Mouse (Mus musculus) intestine, embryonic 15.5 days (tissue): ENCODE results near the gene Tm9sf2. TPM values are rescaled to one million over a fixed set of nuclear protein-coding genes. Genes with fewer than 3 reads are reported as not detected.
"Not testable (repeated sequence)": the region's sequence is repeated elsewhere in the genome, so short reads cannot be mapped to it uniquely, and the experiment has no call there.

Experiments
- ATAC-seq: fragments of 200-750 bp; cut with Nextera tagmentation; 2 replicates; pipeline ENCODE4 v1.8.0; 2017; ENCODE audit warnings: moderate TSS enrichment, moderate library complexity
- H3K27ac ChIP-seq: fragments of 300-500 bp; sonication (generic); 2 replicates; pipeline ENCODE4 v1.5.1; 2015; ENCODE audit warnings: mild to moderate bottlenecking, inconsistent platforms
- H3K27me3 ChIP-seq: fragments of 300-500 bp; sonication (generic); replicated peaks from 2 replicates; pipeline ENCODE4 v1.6.1; 2015; ENCODE audit warnings: inconsistent platforms
- H3K36me3 ChIP-seq: fragments of 300-500 bp; sonication (generic); 2 replicates; pipeline ENCODE4 v1.6.1; 2015; ENCODE audit warnings: inconsistent platforms
- H3K4me1 ChIP-seq: fragments of 300-500 bp; sonication (generic); replicated peaks from 2 replicates; pipeline ENCODE4 v1.6.1; 2015; ENCODE audit warnings: inconsistent platforms
- H3K4me2 ChIP-seq: fragments of 300-500 bp; sonication (generic); replicated peaks from 2 replicates; pipeline ENCODE4 v1.6.1; 2015; ENCODE audit warnings: mild to moderate bottlenecking, inconsistent platforms
- H3K4me3 ChIP-seq: fragments of 300-500 bp; sonication (generic); replicated peaks from 2 replicates; pipeline ENCODE4 v1.5.1; 2015; ENCODE audit warnings: inconsistent platforms
- H3K9ac ChIP-seq: fragments of 300-500 bp; sonication (generic); 2 replicates; pipeline ENCODE4 v1.6.1; 2015; ENCODE audit warnings: inconsistent platforms
- H3K9me3 ChIP-seq: fragments of 300-500 bp; sonication (generic); 2 replicates; pipeline ENCODE4 v1.6.1; 2016; ENCODE audit warnings: inconsistent platforms
- WGBS: fragments of 180-500 bp; shearing (Covaris S2); methylation state at CpG from one replicate; pipeline ENCODE4 v1.1.7; 2015; 5-methylcytosine and 5-hydroxymethylcytosine counted together
- polyA plus RNA-seq: library from polyadenylated mRNA; unstranded; fragments of >200 nt; fragmentation: Nextera tagmentation; extraction: Ambion mirVana; gene quantifications from 2 replicates; pipeline ENCODE4 v1.2.1, GENCODE M21; 2015

The Tm9sf2 gene
- polyA plus RNA-seq, 1 experiment from 2014 or later, result 273 TPM

DNA sequence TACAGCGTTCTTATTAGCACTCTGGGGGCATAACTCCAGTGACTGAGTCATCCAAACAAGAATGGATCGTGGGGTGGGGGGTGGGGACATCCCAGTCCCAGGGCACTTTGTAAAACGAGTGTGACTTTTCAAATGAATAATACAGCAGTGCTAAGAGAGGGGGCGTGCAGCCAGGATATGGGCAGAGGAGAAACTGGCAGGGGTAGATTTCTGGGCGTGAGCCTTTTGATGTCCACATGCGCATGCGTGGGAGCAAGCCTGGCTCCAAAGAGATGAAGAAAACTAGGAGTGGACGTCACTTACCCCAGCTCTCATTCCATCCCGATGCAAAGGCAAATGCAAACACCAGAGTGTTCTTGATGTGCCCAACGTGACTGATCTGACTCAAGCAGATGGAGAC is 32.5 kb upstream of the Tm9sf2 start:
- Histone ChIP-seq H3K36me3 (no peaks in the 10 kb centered on the region), H3K4me2 (no peak overlapping the region), H3K9me3 (no peaks in the 10 kb centered on the region), H3K9ac (no peak overlapping the region), H3K27ac (no peak overlapping the region), H3K4me1 (no peaks in the 10 kb centered on the region), H3K4me3 (no peak overlapping the region), H3K27me3 (no peaks in the 10 kb centered on the region)
- WGBS, result 73% methylated on average over 10 of the region's 10 CpGs
- ATAC-seq, result no peak

- Histone ChIP-seq H3K4me2 (no peak overlapping the region), H3K4me3 (no peak overlapping the region), H3K9ac (no peak overlapping the region), H3K9me3 (no peaks in the 10 kb centered on the region), H3K4me1 (no peaks in the 10 kb centered on the region), H3K27me3 (no peaks in the 10 kb centered on the region), H3K27ac (no peak overlapping the region), H3K36me3 (no peaks in the 10 kb centered on the region)
- 79% methylated on average over 21 of the region's 21 CpGs for WGBS
- no peak for ATAC-seq
Observed at GRCm38 (mm10) chr14:122075485-122076200, 31.2 kb upstream of the Tm9sf2 start.

- H3K4me1 ChIP-seq, result no peaks in the 10 kb centered on the region
- no peak for ATAC-seq
- H3K4me2 ChIP-seq, result no peak overlapping the region
- no peak overlapping the region for H3K9ac ChIP-seq
- no peaks in the 10 kb centered on the region for H3K9me3 ChIP-seq
- no peaks in the 10 kb centered on the region for H3K27me3 ChIP-seq
- no peaks in the 10 kb centered on the region for H3K36me3 ChIP-seq
- no peak overlapping the region for H3K4me3 ChIP-seq
- H3K27ac ChIP-seq, result no peak overlapping the region
- 79% methylated on average over 3 of the region's 3 CpGs for WGBS
Observed at GRCm38 (mm10) chr14:122077017-122077416, 29.8 kb upstream of the Tm9sf2 start.

- Histone ChIP-seq H3K4me1 (no peaks in the 10 kb centered on the region), H3K9me3 (no peaks in the 10 kb centered on the region), H3K36me3 (no peaks in the 10 kb centered on the region), H3K4me3 (no peak overlapping the region), H3K27me3 (no peaks in the 10 kb centered on the region), H3K4me2 (no peak overlapping the region), H3K9ac (no peak overlapping the region), H3K27ac (no peak overlapping the region)
- 53% methylated on average over 6 of the region's 6 CpGs for whole genome bisulfite sequencing
- no peak for ATAC-seq
Observed at GRCm38 (mm10) chr14:122079428-122079827, 27.4 kb upstream of the Tm9sf2 start.

DNA sequence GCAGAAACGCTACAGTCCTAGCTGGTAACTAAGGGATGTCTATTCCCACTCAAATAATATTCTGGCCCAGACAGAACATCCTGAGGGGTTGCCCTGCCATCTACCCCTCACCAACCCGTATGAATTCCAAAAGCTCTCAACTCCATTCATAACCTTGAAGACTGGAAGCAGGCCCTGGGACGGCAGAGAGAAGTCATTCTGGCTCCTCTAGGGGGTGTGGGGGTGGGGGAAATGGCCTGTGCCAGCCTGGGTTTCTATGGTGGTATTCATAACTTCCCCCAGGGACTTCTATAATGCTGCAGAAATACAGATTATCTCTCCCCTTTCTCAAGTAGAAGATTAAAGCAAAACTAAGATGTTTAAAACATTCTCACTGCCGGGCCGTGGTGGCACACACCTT is 26.9 kb upstream of the Tm9sf2 start:
- Histone ChIP-seq H3K4me2 (no peak overlapping the region), H3K27me3 (no peaks in the 10 kb centered on the region), H3K9ac (no peak overlapping the region), H3K27ac (no peak overlapping the region), H3K4me1 (no peaks in the 10 kb centered on the region), H3K9me3 (no peaks in the 10 kb centered on the region), H3K36me3 (no peaks in the 10 kb centered on the region), H3K4me3 (no peak overlapping the region)
- 84% methylated on average over 5 of the region's 5 CpGs for WGBS
- no peak for ATAC-seq

DNA sequence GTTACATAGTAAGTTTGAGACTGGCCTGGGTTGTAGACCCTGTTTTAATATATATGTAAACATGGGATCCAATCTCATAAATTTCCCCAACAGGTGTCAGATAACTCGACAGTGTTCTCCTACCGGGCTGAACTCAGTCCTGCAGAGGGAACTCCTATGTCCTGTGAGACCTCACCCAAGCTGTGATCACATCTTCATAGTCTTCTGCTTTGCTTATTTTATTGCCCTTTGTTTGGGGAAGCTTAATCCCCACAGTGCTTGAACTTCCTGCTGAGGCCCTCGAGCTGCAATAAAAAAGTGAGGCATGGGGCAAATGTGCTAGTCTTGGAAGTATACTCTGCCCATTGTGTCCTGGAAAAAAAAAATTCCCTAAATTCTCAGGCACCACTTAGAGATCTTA is 25.5 kb upstream of the Tm9sf2 start:
- no peaks in the 10 kb centered on the region for H3K27me3 ChIP-seq
- no peak overlapping the region for H3K4me3 ChIP-seq
- H3K9ac ChIP-seq, result no peak overlapping the region
- H3K4me2 ChIP-seq, result no peak overlapping the region
- H3K27ac ChIP-seq, result no peak overlapping the region
- WGBS, result 15% methylated on average over 3 of the region's 3 CpGs
- ATAC-seq, result peak; percentile 90
- H3K36me3 ChIP-seq, result no peaks in the 10 kb centered on the region
- no peaks in the 10 kb centered on the region for H3K4me1 ChIP-seq
- no peaks in the 10 kb centered on the region for H3K9me3 ChIP-seq

DNA sequence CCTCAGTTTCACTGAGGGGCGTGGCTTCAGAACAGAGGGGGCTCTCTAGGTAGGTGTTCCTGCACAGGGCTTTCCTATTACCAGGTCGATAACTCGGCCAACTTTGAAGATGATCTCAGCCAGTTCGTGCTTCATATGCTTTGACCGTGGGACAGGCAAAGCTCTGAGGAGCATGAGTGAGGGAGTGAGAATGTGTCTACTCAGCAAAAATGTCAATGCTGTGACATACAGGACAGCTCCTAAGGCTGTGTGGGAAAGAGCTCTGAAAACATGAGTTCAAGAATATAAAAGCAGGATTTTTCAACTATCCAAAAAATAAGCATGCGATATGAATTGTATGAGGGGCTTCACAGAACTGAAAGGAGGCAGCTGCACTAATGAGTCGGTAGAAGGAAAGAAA is 23.3 kb upstream of the Tm9sf2 start:
- 85% methylated on average over 7 of the region's 7 CpGs for WGBS
- no peak overlapping the region for H3K9ac ChIP-seq
- H3K4me1 ChIP-seq, result no peaks in the 10 kb centered on the region
- ATAC-seq, result no peak
- no peak overlapping the region for H3K4me3 ChIP-seq
- H3K27ac ChIP-seq, result no peak overlapping the region
- no peaks in the 10 kb centered on the region for H3K9me3 ChIP-seq
- H3K27me3 ChIP-seq, result no peaks in the 10 kb centered on the region
- H3K36me3 ChIP-seq, result no peaks in the 10 kb centered on the region
- H3K4me2 ChIP-seq, result no peak overlapping the region

- no peak overlapping the region for H3K4me3 ChIP-seq
- no peak overlapping the region for H3K9ac ChIP-seq
- H3K27ac ChIP-seq, result no peak overlapping the region
- no peaks in the 10 kb centered on the region for H3K9me3 ChIP-seq
- H3K36me3 ChIP-seq, result no peaks in the 10 kb centered on the region
- H3K4me1 ChIP-seq, result no peaks in the 10 kb centered on the region
- WGBS, result 69% methylated on average over 5 of the region's 5 CpGs
- no peak overlapping the region for H3K4me2 ChIP-seq
- H3K27me3 ChIP-seq, result no peaks in the 10 kb centered on the region
- peak; percentile 58; the same call in 1 of the 2 replicates for ATAC-seq
Observed at GRCm38 (mm10) chr14:122087956-122088355, 18.9 kb upstream of the Tm9sf2 start.

- no peak overlapping the region for H3K27ac ChIP-seq
- no peaks in the 10 kb centered on the region for H3K36me3 ChIP-seq
- 63% methylated on average over 4 of the region's 4 CpGs for WGBS
- no peak overlapping the region for H3K4me2 ChIP-seq
- H3K4me3 ChIP-seq, result no peak overlapping the region
- H3K9ac ChIP-seq, result no peak overlapping the region
- no peak for ATAC-seq
- no peaks in the 10 kb centered on the region for H3K9me3 ChIP-seq
- no peaks in the 10 kb centered on the region for H3K4me1 ChIP-seq
- no peaks in the 10 kb centered on the region for H3K27me3 ChIP-seq
Observed at GRCm38 (mm10) chr14:122092363-122092762, 14.5 kb upstream of the Tm9sf2 start.

GRCm38 (mm10) chr14:122096331-122096730 is 10.5 kb upstream of the Tm9sf2 start:
- ATAC-seq, result no peak
- no peaks in the 10 kb centered on the region for H3K27me3 ChIP-seq
- H3K9ac ChIP-seq, result no peak overlapping the region
- no peaks in the 10 kb centered on the region for H3K9me3 ChIP-seq
- WGBS, result 96% methylated on average over 11 of the region's 11 CpGs
- H3K27ac ChIP-seq, result no peak overlapping the region
- H3K4me1 ChIP-seq, result no peaks in the 10 kb centered on the region
- H3K36me3 ChIP-seq, result no peaks in the 10 kb centered on the region
- no peak overlapping the region for H3K4me3 ChIP-seq
- H3K4me2 ChIP-seq, result no peak overlapping the region

DNA sequence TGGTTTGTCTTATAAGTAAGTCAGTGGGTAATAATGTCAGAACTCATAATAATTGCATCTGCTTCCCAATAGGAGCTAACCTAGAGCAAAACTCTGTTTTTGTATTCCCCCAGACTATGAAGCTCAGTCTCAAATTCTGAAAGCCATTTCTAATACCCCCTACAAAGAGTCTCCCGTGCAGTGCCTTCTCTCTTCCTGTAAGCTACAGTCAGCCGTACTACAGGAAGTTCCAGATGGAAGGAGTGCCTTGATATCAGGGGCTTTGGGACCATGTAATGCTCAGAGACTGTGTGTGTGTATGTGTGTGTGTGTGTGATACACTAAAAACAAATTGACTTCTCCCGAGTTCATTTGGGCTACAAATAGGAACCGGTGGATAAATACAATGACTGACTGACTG is 7.3 kb upstream of the Tm9sf2 start:
- 84% methylated on average over 4 of the region's 4 CpGs for WGBS
- H3K4me1 ChIP-seq, result no peaks in the 10 kb centered on the region
- no peak overlapping the region for H3K4me2 ChIP-seq
- ATAC-seq, result no peak
- H3K9ac ChIP-seq, result no peak overlapping the region
- H3K9me3 ChIP-seq, result no peaks in the 10 kb centered on the region
- no peak overlapping the region for H3K27ac ChIP-seq
- H3K27me3 ChIP-seq, result no peaks in the 10 kb centered on the region
- H3K36me3 ChIP-seq, result no peaks in the 10 kb centered on the region
- no peak overlapping the region for H3K4me3 ChIP-seq

DNA sequence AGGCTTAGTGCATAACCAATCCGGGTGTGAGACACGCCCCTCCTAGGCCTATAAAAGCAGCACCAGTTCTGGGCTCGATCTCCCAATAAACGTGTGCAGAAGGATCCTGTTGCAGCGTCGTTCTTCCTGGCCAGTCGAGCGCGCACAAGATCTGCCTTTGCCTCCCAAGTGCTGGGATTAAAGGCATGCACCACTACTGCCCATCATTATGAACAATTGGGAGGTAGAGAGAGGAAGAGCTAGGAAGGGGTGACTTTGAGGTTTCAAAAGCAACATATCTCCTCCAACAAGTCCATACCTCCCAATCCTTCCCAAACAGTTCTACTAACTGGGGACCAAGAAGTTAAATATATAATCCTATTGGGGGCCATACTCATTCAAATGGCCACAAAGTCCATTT is 4.9 kb upstream of the Tm9sf2 start:
- H3K4me1 ChIP-seq, H3K36me3 ChIP-seq, H3K27ac ChIP-seq, H3K4me3 ChIP-seq, H3K4me2 ChIP-seq, H3K27me3 ChIP-seq, H3K9me3 ChIP-seq, H3K9ac ChIP-seq, ATAC-seq: not testable (repeated sequence)
- 88% methylated on average over 9 of the region's 9 CpGs for WGBS

- H3K4me3 ChIP-seq, result peak overlapping the region; percentile 35
- H3K4me1 ChIP-seq, result peaks cover 12% of the 10 kb centered on the region; the same call in 1 of the 2 replicates
- no peaks in the 10 kb centered on the region for H3K27me3 ChIP-seq
- WGBS, result 1% methylated on average over 24 of the region's 24 CpGs
- peak overlapping the region; percentile 74 for H3K4me2 ChIP-seq
- no peaks in the 10 kb centered on the region for H3K36me3 ChIP-seq
- H3K9me3 ChIP-seq, result no peaks in the 10 kb centered on the region
- ATAC-seq, result peak; percentile 94
- H3K27ac ChIP-seq, result peak overlapping the region; percentile 91
- H3K9ac ChIP-seq, result peak overlapping the region; percentile 56
Observed at GRCm38 (mm10) chr14:122104881-122105280, 2.0 kb upstream of the Tm9sf2 start.
